Mouse (Mus musculus) liver, embryonic 14 days (tissue): ENCODE measurements around the gene Tnrc6c. TPM values are rescaled to one million over a fixed set of nuclear protein-coding genes. Genes with fewer than 3 reads are reported as not detected.

Source experiments
- polyA plus RNA-seq: library from polyadenylated mRNA; depleted of rRNA; stranded (reverse); fragments of >200 nt; gene quantifications from 2 replicates; pipeline ENCODE4 v1.2.3, GENCODE M21; 2012; rRNA removed

The Tnrc6c gene
- polyA plus RNA-seq: 3.4 and 3.6 TPM in 2 replicates

GRCm38 (mm10) chr11:117653491-117654351 lies at the start of gene Tnrc6c:
Gene Tnrc6c (plus strand): TSS chr11:117654289.

GRCm38 (mm10) chr11:117781993-117782704 lies 128.1 kb downstream of the Tnrc6c start, which contains the start of the genes Tmc8 and Tmc6:
Gene Tmc8 (plus strand): TSS chr11:117782076.
Gene Tmc6 (minus strand): TSS chr11:117782198.

GRCm38 (mm10) chr11:117797511-117798159 lies 143.5 kb downstream of the Tnrc6c start, which contains the start of gene 6030468B19Rik:
Gene 6030468B19Rik (plus strand): TSS chr11:117797660.

GRCm38 (mm10) chr11:117809407-117810311 lies 155.6 kb downstream of the Tnrc6c start, which contains the start of the genes Gm20708 and Syngr2:
Gene Gm20708 (plus strand): TSS chr11:117809668.
Gene Syngr2 (plus strand): TSS chr11:117809668.

Other genes starting within 250 kb of the Tnrc6c start
- not detected in 2 replicates for gene Gm11733, start 169.9 kb upstream of the Tnrc6c start, polyA plus RNA-seq
- 21.0 and 30.8 TPM in 2 replicates for gene Tmc8, start 127.8 kb downstream of the Tnrc6c start, polyA plus RNA-seq
- gene Tmc6, start 127.9 kb downstream of the Tnrc6c start, polyA plus RNA-seq: 46.8 and 53.2 TPM in 2 replicates
- gene 6030468B19Rik, start 143.4 kb downstream of the Tnrc6c start, polyA plus RNA-seq: 76.6 and 99.3 TPM in 2 replicates
- 0.02 TPM in 1 of 2 replicates, not detected in the other for gene Gm20708, start 155.4 kb downstream of the Tnrc6c start, polyA plus RNA-seq
- 31.2 and 42.0 TPM in 2 replicates for gene Syngr2, start 155.4 kb downstream of the Tnrc6c start, polyA plus RNA-seq
- 7.4 and 8.4 TPM in 2 replicates for gene Afmid, start 171.6 kb downstream of the Tnrc6c start, polyA plus RNA-seq
- 124 and 146 TPM in 2 replicates for gene Tk1, start 171.8 kb downstream of the Tnrc6c start, polyA plus RNA-seq
- gene Birc5, start 195.0 kb downstream of the Tnrc6c start, polyA plus RNA-seq: 186 and 213 TPM in 2 replicates
- gene Tmem235, start 206.5 kb downstream of the Tnrc6c start, polyA plus RNA-seq: 0.02 TPM in 1 of 2 replicates, not detected in the other
- 1.3 and 1.4 TPM in 2 replicates for gene Tha1, start 219.2 kb downstream of the Tnrc6c start, polyA plus RNA-seq